Mouse (Mus musculus): Measurements from ENCODE around the gene Clic3. TPM values are rescaled to one million over a fixed set of nuclear protein-coding genes. Genes with fewer than 3 reads are reported as not detected.
"Not testable (repeated sequence)": the region's sequence is repeated elsewhere in the genome, so short reads cannot be mapped to it uniquely, and the experiment has no call there.

The Clic3 gene
- 0.57 TPM in 1 of 2 replicates, not detected in the other for polyA plus RNA-seq (2014; fragmentation: Nextera tagmentation; extraction: Ambion mirVana)

DNA sequence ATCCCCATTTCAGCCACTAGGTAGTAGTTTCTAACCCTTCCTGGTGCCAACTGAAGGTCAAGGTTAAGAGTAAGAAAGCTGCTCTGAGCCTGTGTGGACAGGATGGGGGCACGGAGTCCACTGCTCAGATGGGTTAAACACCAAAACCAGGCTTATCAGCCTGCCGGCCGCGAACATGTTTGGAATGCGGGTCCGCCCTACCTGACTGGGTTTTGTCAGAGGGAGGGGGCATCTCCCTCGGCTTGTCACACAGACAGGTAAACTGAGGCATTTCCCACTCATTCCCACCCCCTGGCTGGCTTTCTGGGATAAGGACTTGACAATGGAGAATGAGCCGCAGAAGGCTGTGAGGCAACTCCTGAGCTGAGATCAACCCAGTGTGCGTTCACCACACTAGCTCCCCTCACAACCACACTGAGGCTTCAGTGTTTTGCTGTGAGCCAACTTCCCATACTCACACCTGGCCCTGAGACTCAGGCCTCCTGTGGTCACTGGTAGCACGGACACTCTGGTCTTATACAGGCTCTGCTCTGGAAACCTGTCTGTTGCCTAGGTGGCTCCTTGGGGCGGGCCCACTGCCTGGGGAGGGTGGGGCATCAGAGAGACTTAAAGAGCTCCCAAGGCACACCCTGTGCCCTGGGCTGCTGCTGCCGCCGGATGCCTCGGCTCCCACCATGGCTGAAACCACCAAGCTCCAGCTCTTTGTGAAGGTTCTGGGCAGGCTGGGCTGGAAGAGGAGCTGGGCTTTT lies at the start of gene Clic3:
TSS of gene Clic3 (plus strand) at position 634 of the 749 bp plus-strand sequence.
- H3K4me1 ChIP-seq (replicated peaks; ENCODE audit: control insufficient read depth, insufficient read depth, low read length) = peaks cover 4% of the 10 kb centered on the region; the same call in 1 of the 2 replicates
- H3K36me3 ChIP-seq (ENCODE audit: control insufficient read depth, insufficient read depth, low read length) = no peaks in the 10 kb centered on the region
- ATAC-seq (ENCODE audit: low FRiP score) (no peak), DNase-seq (ENCODE audit: low spot score) (no peak)
- H3K4me3 ChIP-seq (ENCODE audit: low read depth, low read length) = no peak within 1 kb of the TSS
- H3K9me3 ChIP-seq (ENCODE audit: control insufficient read depth, low read length) = no peaks in the 10 kb centered on the region
- no peak within 1 kb of the TSS for H3K4me2 ChIP-seq (replicated peaks; ENCODE audit: low read depth, low read length)
- no peak within 1 kb of the TSS for H3K9ac ChIP-seq (ENCODE audit: low read depth, low read length)
- no peak within 1 kb of the TSS for H3K27ac ChIP-seq (ENCODE audit: low read depth, low read length)
- WGBS = 66% methylated on average over 14 of the region's 14 CpGs
- H3K27me3 ChIP-seq (ENCODE audit: control insufficient read depth, insufficient read depth, low read length) = no peaks in the 10 kb centered on the region

DNA sequence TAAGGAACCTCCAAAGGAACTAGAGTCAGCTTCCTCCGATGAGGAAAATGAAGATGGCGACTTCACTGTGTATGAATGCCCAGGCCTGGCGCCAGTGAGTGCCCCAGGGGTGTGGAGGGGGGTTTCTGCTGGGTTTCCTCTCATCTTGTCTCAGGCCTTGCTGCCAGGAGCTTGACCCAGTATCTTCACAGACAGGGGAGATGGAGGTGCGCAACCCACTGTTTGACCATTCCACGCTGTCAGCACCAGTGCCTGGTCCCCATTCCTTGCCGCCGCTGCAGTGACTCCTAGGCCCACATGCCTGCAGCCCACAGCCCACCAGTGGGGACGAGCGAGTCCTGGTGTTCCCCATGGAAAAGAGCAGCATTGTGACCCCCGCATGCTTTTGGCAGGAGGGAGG lies 47.7 kb upstream of the Clic3 start:
- Histone ChIP-seq H3K9me3 (ENCODE audit: control insufficient read depth, low read length) (no peaks in the 10 kb centered on the region), H3K9ac (ENCODE audit: low read depth, low read length) (no peak overlapping the region), H3K4me1 (replicated peaks; ENCODE audit: control insufficient read depth, insufficient read depth, low read length) (no peaks in the 10 kb centered on the region), H3K4me3 (ENCODE audit: low read depth, low read length) (no peak overlapping the region), H3K36me3 (ENCODE audit: control insufficient read depth, insufficient read depth, low read length) (0 out of 2 replicates have a peak, but pooled peaks cover 3% of the 10 kb centered on the region), H3K27me3 (ENCODE audit: control insufficient read depth, insufficient read depth, low read length) (no peaks in the 10 kb centered on the region), H3K4me2 (replicated peaks; ENCODE audit: low read depth, low read length) (no peak overlapping the region), H3K27ac (ENCODE audit: low read depth, low read length) (no peak overlapping the region)
- ATAC-seq (ENCODE audit: low FRiP score) (no peak), DNase-seq (ENCODE audit: low spot score) (no peak)
- WGBS = 84% methylated on average over 10 of the region's 10 CpGs

DNA sequence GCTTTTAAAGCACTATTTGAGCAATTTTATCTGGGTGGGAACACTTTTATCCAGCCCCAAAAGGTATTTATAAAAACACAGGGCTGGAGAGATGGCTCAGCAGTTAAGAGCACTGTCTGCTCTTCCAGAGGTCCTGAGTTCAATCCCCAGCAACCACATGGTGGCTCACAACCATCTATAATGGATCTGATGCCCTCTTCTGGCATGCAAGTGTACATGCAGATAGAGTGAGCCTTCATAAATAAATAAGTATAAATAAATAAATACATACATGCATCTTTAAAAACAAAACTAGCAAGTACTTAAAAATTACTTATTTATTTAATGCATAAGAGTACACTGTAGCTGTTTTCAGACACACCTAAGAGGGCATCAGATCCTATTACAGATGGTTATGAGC lies 43.2 kb upstream of the Clic3 start:
- not testable (repeated sequence) for H3K9ac ChIP-seq (ENCODE audit: low read depth, low read length); H3K27ac ChIP-seq (ENCODE audit: low read depth, low read length); H3K4me2 ChIP-seq (replicated peaks; ENCODE audit: low read depth, low read length); H3K4me3 ChIP-seq (ENCODE audit: low read depth, low read length); H3K36me3 ChIP-seq (ENCODE audit: control insufficient read depth, insufficient read depth, low read length); H3K4me1 ChIP-seq (replicated peaks; ENCODE audit: control insufficient read depth, insufficient read depth, low read length); ATAC-seq (ENCODE audit: low FRiP score); DNase-seq (ENCODE audit: low spot score); H3K27me3 ChIP-seq (ENCODE audit: control insufficient read depth, insufficient read depth, low read length); H3K9me3 ChIP-seq (ENCODE audit: control insufficient read depth, low read length)

DNA sequence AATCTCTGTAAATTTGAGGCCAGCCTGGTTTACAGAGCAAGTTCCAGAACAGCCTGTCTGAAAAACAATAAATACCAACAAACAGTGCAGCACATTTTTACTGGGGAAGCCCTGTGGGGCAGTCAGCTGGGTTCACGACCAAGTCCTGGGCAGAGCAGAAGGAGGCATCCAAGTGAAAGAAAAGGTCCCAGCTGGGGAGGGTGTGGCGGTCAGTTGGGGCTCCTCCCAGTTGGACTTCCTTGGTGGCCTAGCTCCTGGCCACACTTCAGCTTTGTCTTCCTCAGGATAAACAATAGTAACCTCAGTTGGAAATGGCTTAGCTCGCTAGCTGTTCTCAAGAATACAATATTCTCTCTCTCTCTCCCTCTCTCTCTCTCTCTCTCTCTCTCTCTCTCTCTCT lies 39.2 kb upstream of the Clic3 start:
- DNase-seq (ENCODE audit: low spot score) = no peak
- no peaks in the 10 kb centered on the region for H3K27me3 ChIP-seq (ENCODE audit: control insufficient read depth, insufficient read depth, low read length)
- no peak overlapping the region for H3K4me3 ChIP-seq (ENCODE audit: low read depth, low read length)
- H3K4me1 ChIP-seq (replicated peaks; ENCODE audit: control insufficient read depth, insufficient read depth, low read length) = no peaks in the 10 kb centered on the region
- H3K9ac ChIP-seq (ENCODE audit: low read depth, low read length) = no peak overlapping the region
- no peaks in the 10 kb centered on the region for H3K36me3 ChIP-seq (ENCODE audit: control insufficient read depth, insufficient read depth, low read length)
- no peaks in the 10 kb centered on the region for H3K9me3 ChIP-seq (ENCODE audit: control insufficient read depth, low read length)
- H3K4me2 ChIP-seq (replicated peaks; ENCODE audit: low read depth, low read length) = no peak overlapping the region
- no peak overlapping the region for H3K27ac ChIP-seq (ENCODE audit: low read depth, low read length)
- WGBS = 11% methylated on average over 3 of the region's 3 CpGs
- no peak for ATAC-seq (ENCODE audit: low FRiP score)

DNA sequence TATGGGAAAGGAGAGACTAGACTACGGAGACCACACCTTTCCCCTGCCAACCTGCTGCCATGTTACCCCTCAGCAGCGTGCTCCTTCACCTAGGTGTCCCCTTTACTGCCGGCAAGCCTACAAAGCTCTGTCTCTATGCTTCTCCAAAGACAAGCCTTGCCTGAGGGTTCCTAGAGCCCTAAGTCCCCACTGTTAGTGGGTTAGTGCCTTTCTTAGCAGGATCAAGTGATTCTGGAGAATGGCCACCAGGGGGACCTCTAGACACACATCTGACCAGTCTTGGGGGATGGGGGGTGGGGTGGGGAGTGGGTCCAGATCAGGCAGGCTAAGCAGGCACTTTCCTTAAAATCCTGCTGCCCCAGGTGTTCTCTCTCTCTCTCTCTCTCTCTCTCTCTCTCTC lies 34.7 kb upstream of the Clic3 start:
- WGBS = 20% methylated on average over 3 of the region's 3 CpGs
- ATAC-seq (ENCODE audit: low FRiP score) (0 out of 2 replicates have a peak, but pooled peaks have one; percentile 41), DNase-seq (ENCODE audit: low spot score) (peak; percentile 79)
- Histone ChIP-seq H3K36me3 (ENCODE audit: control insufficient read depth, insufficient read depth, low read length) (no peaks in the 10 kb centered on the region), H3K9me3 (ENCODE audit: control insufficient read depth, low read length) (no peaks in the 10 kb centered on the region), H3K4me2 (replicated peaks; ENCODE audit: low read depth, low read length) (no peak overlapping the region), H3K27ac (ENCODE audit: low read depth, low read length) (no peak overlapping the region), H3K4me3 (ENCODE audit: low read depth, low read length) (no peak overlapping the region), H3K9ac (ENCODE audit: low read depth, low read length) (no peak overlapping the region), H3K4me1 (replicated peaks; ENCODE audit: control insufficient read depth, insufficient read depth, low read length) (no peaks in the 10 kb centered on the region), H3K27me3 (ENCODE audit: control insufficient read depth, insufficient read depth, low read length) (peaks cover 13% of the 10 kb centered on the region)

DNA sequence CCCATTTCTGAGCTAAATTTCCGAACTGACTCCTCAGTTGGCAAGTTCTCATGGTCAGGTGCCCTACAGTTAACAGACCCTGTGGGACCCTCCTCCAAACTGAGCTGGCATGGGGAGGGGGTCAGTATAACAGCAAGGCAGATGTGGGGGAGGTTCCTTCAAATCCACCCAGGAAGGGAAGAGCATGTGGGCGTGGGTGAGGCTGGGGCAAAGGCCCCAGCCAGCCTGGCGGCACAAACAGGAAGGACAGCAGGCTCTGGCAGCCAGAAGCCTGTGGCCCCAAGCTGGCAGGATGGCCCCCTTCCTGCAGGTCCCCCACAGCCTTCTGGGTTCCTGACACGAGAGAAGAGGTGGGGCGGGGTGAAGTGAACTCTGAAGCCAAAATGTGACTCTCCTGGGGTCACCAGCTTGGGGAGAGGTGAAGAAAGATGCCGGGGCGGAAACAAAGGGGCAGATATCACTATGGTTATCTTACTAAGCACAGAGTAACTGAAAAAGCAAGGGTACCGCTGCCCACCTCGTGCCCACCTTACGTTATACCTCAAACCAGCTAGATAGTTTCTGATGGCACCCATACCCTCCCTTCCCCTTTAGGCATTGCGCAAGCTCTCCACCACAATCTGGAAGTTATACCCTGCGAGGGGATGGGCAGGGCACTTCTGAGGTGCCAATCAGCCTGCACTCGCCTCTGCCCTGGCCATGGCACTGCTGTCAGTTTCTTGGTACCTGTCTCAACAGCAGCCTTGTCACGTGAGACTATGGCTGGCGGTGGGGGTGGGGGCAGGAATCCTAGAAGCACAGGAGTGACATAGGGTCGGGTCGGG lies 33.8 kb upstream of the Clic3 start, which contains the start of gene Fut7:
TSS of gene Fut7 (plus strand) at position 681 of the 824 bp plus-strand sequence.
- Histone ChIP-seq H3K36me3 (ENCODE audit: control insufficient read depth, insufficient read depth, low read length) (no peaks in the 10 kb centered on the region), H3K9ac (ENCODE audit: low read depth, low read length) (no peak within 1 kb of the TSS), H3K4me3 (ENCODE audit: low read depth, low read length) (no peak within 1 kb of the TSS), H3K4me1 (replicated peaks; ENCODE audit: control insufficient read depth, insufficient read depth, low read length) (no peaks in the 10 kb centered on the region), H3K27ac (ENCODE audit: low read depth, low read length) (no peak within 1 kb of the TSS), H3K27me3 (ENCODE audit: control insufficient read depth, insufficient read depth, low read length) (peaks cover 13% of the 10 kb centered on the region), H3K9me3 (ENCODE audit: control insufficient read depth, low read length) (no peaks in the 10 kb centered on the region), H3K4me2 (replicated peaks; ENCODE audit: low read depth, low read length) (no peak within 1 kb of the TSS)
- ATAC-seq (ENCODE audit: low FRiP score) (no peak), DNase-seq (ENCODE audit: low spot score) (no peak)
- WGBS = 64% methylated on average over 17 of the region's 17 CpGs

DNA sequence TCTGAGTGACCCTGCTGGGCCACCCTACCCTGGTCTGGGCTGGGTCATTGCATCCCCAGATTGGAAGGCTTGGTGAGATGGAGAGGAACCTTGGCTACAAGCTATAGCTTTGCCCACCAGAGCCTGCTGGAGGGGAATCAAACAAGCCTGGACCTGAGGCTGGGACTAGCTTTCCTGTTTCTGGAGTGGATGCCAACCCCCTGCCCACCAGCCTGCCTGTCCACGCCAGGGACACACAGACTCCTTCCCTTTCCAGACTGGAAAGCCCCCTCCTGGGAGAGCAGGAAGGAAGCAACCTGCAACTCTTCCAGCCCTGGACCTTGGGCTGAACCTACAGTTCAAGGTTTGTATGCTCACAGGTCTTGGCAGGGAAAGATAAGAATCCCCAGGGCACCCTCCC lies 33.0 kb upstream of the Clic3 start:
- peaks cover 13% of the 10 kb centered on the region for H3K27me3 ChIP-seq (ENCODE audit: control insufficient read depth, insufficient read depth, low read length)
- no peak overlapping the region for H3K27ac ChIP-seq (ENCODE audit: low read depth, low read length)
- no peaks in the 10 kb centered on the region for H3K9me3 ChIP-seq (ENCODE audit: control insufficient read depth, low read length)
- H3K4me1 ChIP-seq (replicated peaks; ENCODE audit: control insufficient read depth, insufficient read depth, low read length) = no peaks in the 10 kb centered on the region
- ATAC-seq (ENCODE audit: low FRiP score) = no peak
- H3K4me3 ChIP-seq (ENCODE audit: low read depth, low read length) = no peak overlapping the region
- H3K36me3 ChIP-seq (ENCODE audit: control insufficient read depth, insufficient read depth, low read length) = no peaks in the 10 kb centered on the region
- 73% methylated on average over 1 of the region's 1 CpGs for WGBS
- no peak for DNase-seq (ENCODE audit: low spot score)
- no peak overlapping the region for H3K9ac ChIP-seq (ENCODE audit: low read depth, low read length)
- H3K4me2 ChIP-seq (replicated peaks; ENCODE audit: low read depth, low read length) = no peak overlapping the region

DNA sequence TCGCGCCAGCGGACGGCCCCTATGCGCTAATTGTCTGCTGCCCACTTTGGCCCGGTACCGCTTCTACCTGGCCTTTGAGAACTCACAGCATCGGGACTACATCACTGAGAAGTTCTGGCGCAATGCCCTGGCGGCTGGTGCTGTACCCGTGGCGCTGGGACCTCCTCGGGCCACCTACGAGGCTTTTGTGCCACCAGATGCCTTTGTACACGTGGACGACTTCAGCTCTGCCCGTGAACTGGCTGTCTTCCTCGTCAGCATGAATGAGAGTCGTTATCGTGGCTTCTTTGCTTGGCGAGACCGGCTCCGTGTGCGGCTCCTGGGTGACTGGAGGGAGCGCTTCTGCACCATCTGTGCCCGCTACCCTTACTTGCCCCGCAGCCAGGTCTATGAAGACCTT lies 31.2 kb upstream of the Clic3 start:
- Histone ChIP-seq H3K4me2 (replicated peaks; ENCODE audit: low read depth, low read length) (no peak overlapping the region), H3K4me3 (ENCODE audit: low read depth, low read length) (no peak overlapping the region), H3K4me1 (replicated peaks; ENCODE audit: control insufficient read depth, insufficient read depth, low read length) (no peaks in the 10 kb centered on the region), H3K36me3 (ENCODE audit: control insufficient read depth, insufficient read depth, low read length) (no peaks in the 10 kb centered on the region), H3K27me3 (ENCODE audit: control insufficient read depth, insufficient read depth, low read length) (peaks cover 13% of the 10 kb centered on the region), H3K9me3 (ENCODE audit: control insufficient read depth, low read length) (no peaks in the 10 kb centered on the region), H3K9ac (ENCODE audit: low read depth, low read length) (no peak overlapping the region), H3K27ac (ENCODE audit: low read depth, low read length) (no peak overlapping the region)
- no peak for DNase-seq (ENCODE audit: low spot score)
- ATAC-seq (ENCODE audit: low FRiP score) = no peak
- WGBS = 42% methylated on average over 27 of the region's 27 CpGs
